Mouse (Mus musculus) layer of hippocampus, postnatal 10 days (tissue): ENCODE results near the gene Dnase1. TPM values are rescaled to one million over a fixed set of nuclear protein-coding genes. Genes with fewer than 3 reads are reported as not detected.
"Not testable (repeated sequence)": the region's sequence is repeated elsewhere in the genome, so short reads cannot be mapped to it uniquely, and the experiment has no call there.

Experiments used
- DNase-seq, 2 experiments: peaks; one replicate each; pipeline ENCODE4 v3.0.0; 2021; ENCODE audit warnings: low spot score in 2 of 2
- microRNA-seq, 2 experiments: library from miRNA; unstranded; fragments of <30 nt; microRNA quantifications; one replicate each; pipeline ENCODE4 v1.2.0; 2021
- total RNA-seq, 2 experiments: library from RNA; stranded (reverse); gene quantifications; 2 replicates each; pipeline ENCODE4 v1.2.3; 2021

Dnase1 gene
- total RNA-seq, 2 experiments from 2014 or later, result not detected

DNA sequence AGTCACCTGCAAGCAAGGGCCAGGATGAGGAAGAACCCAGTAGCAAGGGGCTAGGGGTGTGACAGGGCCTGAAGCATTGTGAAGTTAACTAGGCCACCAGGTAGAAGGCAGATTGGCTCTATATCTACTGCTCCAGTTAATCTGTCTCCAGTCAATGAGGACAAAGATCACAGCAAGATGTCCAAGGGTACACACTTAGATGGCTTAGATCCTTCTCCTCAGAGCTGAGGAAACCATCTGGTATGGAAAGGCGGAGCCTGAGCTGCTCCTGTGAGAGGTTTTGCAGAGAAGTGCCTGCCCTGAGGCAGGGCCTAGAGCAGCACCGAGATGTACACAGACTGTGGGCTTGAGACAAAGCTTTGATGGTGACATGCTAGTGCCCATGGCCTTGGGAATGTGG is 7.4 kb downstream of the Dnase1 start:
- no peak for DNase-seq

DNA sequence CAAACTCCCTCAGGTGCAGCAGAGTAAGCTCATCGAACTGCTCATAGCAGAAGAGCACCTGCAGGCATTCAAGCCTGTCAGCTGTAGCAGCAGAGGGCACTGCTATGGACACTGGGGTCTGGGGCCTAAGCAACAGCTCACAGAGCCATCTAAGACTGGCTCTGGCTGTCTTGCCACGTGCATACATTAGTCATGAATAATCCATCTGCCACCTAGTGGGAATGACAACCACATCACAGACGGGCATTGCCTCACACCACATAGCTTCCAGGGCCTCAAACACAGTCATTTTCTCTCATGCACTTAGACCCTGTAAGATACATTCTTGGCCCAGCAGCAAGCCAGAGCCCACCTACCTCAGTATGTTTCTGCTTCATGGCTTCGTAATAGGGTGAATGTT is 8.8 kb downstream of the Dnase1 start:
- DNase-seq, result no peak

DNA sequence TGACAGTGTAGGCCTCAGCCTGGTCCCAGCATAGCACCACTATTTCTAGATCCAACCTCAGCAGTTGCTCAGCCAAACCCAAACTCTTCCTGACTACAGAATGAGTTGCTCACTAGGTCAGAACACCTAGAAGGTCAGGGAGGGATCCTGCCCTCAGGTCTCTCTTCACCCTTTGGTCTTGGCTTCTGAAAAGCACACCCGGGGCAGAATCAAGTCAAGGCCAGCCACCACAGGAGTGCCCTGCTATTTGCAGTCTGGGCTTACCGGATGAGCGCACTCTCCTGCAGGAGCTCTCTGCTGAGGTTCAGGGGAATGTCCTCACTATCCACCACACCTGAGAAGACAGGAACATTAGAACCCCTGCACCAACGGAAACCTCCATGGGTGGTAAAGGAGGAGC is 15.9 kb downstream of the Dnase1 start:
- DNase-seq, result no peak

GRCm38 (mm10) chr16:4053811-4054210 is 17.1 kb downstream of the Dnase1 start:
- DNase-seq, result no peak

DNA sequence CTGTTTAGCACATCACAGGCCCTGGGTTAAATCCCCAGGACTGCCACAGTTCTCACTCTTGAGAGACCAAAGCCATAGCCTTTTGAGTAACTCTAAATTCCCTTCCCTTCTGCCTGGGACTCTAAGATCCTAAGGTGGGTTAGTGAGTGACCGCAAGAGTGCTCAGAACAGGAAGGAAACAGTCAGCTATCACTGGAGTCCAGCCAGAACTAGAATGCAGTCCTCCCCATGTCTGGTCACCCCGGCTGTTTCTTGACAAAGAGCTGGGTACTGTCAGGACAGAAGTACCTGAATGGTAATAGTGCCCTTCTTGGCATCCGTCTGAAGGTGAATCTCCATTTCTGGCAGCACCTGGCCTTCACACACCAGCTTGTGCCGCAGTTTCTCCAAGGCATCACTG is 28.2 kb downstream of the Dnase1 start:
- no peak for DNase-seq

DNA sequence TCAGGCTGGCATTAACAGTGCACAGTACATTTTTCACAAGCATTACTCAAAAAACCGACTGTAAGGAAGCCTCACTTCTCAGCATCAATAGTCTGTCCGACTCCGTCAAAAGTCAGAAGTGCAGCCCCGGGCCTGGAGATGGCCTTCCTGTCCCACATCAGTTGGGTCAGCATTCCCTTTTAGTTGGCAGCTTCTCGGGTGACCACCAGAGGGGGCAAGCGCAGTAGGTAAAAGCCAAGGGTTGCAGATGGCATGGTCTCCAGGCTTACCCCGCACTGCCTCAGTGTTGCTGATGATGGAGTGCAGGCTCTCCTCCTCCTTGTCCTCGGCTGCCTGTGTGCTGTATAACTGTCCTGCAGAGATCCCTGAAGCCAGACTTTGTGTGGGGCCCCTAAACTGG is 31.8 kb downstream of the Dnase1 start:
- peak; percentile 61 to 70 for DNase-seq

DNA sequence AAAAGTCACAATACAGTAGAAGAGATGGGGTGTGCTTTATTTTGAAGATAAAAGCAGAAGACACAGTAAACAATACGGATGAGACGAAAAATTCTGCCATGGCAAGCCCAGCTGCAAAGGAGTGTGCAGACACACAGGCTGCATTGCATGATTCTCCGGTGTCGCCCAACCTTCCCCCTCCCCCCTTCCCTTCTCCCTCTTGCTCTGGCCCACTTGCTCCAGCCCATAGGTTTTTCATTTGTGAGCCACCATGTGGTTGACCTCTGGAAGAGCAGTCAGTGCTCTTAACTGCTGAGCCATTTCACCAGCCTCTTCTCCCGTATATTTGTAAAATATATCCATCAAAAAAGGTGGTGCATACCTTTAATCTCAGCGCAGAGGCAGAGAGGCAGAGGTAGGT is 37.6 kb downstream of the Dnase1 start:
- DNase-seq, result no peak

DNA sequence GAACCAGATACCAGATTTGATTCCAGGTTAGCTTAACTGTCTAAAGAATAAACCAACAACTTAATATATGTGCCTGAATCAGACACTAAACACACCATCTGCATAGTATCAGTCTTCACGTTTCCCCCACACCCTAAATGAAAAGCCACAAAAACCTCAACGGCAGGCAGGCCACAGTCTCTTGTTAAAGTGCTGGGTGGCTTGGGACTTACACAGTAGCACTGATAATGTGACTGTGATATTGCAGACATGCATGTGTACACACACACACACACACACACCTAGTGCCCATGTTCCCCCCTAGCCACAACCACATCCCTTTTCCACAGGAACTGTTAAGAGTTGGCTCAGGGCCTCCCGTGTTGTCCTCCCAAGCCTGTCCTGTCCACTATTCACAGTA is 38.1 kb downstream of the Dnase1 start:
- no peak for DNase-seq

- DNase-seq, result peak; percentile 96 to 97
These were observed 40.8 kb downstream of the Dnase1 start, which contains the start of gene Trap1 for GRCm38 (mm10) chr16:4077384-4078061. Gene Trap1 (minus strand): TSS chr16:4077827.

DNA sequence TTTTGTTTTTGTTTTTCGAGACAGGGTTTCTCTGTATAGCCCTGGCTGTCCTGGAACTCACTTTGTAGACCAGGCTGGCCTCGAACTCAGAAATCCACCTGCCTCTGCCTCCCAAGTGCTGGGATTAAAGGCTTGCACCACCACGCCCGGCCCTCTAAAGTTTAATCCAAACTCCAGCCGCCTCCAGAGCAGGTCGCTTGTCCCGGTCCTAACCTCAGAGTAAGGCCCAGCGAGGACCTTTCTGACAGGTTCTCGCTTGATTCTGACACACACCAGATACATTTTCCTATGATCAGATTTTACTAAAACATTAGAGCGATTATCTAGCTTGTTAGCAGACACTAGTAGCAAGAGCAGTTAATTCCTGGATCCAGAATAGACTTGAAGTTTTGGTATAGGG is 41.6 kb downstream of the Dnase1 start:
- DNase-seq, result not testable (repeated sequence)

- no peak for DNase-seq
These were observed 42.9 kb downstream of the Dnase1 start for GRCm38 (mm10) chr16:4079656-4080055.

DNA sequence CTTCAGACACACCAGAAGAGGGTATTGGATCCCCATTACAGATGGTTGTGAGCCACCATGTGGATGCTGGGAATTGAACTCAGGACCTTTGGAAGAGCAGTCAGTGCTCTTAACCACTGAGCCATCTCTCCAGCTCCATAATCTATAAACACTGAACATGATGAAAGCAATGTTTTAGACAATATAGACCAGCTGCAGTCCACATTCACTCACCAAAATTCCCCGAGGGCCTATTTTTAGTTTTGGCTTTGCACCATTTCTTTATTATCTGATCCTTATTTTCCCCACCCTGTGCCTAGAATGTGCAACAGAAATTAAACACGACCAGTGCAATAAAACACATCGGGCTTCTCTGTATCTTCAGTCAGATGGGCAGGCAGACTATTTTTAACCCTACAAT is 43.7 kb downstream of the Dnase1 start:
- not testable (repeated sequence) for DNase-seq

- no peak for DNase-seq
These were observed 48.3 kb downstream of the Dnase1 start for GRCm38 (mm10) chr16:4085051-4085450.

GRCm38 (mm10) chr16:4085851-4086387 is 49.2 kb downstream of the Dnase1 start:
- no peak for DNase-seq

DNA sequence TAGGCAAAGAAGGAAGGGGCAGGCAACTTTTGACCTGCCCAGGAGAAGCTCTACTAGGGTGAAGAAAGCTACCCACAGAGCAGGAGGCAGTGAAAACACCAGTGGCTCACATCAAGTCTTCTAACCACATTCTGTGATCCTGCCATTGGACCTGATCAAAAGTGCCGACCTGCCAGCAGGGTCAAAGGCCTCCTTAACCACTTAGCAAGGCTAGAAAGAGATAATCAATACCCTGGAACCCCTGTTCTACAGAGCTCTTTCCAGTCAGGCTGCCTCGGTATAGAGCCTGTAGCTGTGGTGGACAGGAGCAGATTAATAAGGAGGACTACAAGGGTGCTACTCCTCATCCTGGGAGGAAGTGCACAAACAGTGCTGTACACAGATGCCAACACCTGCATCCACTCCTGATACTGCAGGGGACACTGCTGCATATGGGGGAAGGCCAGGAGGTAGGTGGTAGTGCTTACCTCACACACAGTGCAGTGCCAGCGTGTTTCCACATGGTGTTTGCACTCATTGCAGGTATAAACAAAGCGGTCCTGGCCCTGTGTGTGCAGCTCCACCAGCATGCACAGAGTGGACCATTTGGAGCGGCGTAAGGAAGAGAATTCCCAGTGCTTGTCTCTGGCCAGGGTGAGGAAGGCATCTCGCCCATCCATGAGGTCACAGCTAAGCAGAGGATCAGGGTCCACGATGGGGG is 50.6 kb downstream of the Dnase1 start:
- DNase-seq, result no peak

Small RNAs within 50 kb of the gene (microRNA-seq; reads per million reads assigned to microRNA genes)
- 0 reads per million in 2 experiments for gene Gm23413

Other genes starting within 250 kb of the Dnase1 start
- gene Olfr15, start 206.1 kb upstream of the Dnase1 start, total RNA-seq, result not detected
- 1 to 10 TPM; 4.4 to 4.8 TPM for gene Zfp174, start 189.7 kb upstream of the Dnase1 start, total RNA-seq
- gene Naa60, start 164.6 kb upstream of the Dnase1 start, total RNA-seq, result 100 to 1,000 TPM in 1 of 2 experiments, 10 to 100 TPM in 1; 95.0 to 107 TPM
- gene Zfp597, start 152.4 kb upstream of the Dnase1 start, total RNA-seq, result 10 to 100 TPM; 26.8 to 27.7 TPM
- gene Gm20695, start 152.3 kb upstream of the Dnase1 start, total RNA-seq, result under 1 TPM in 1 of 2 experiments, not detected in 1; 0.46 TPM
- gene 1700037C18Rik, start 128.3 kb upstream of the Dnase1 start, total RNA-seq, result 1 to 10 TPM; 5.8 to 6.6 TPM
- 10 to 100 TPM; 35.6 to 37.7 TPM for gene Cluap1, start 128.1 kb upstream of the Dnase1 start, total RNA-seq
- 1 to 10 TPM; 2.3 to 2.5 TPM for gene Nlrc3, start 60.3 kb upstream of the Dnase1 start, total RNA-seq
- gene Slx4, start 33.2 kb upstream of the Dnase1 start, total RNA-seq, result 10 to 100 TPM; 55.0 to 57.1 TPM
- 10 to 100 TPM; 69.2 to 71.9 TPM for gene Trap1, start 40.9 kb downstream of the Dnase1 start, total RNA-seq
- 10 to 100 TPM; 71.6 to 81.9 TPM for gene Crebbp, start 177.1 kb downstream of the Dnase1 start, total RNA-seq